Mouse (Mus musculus): Measurements from ENCODE around the gene E2f6. TPM values are rescaled to one million over a fixed set of nuclear protein-coding genes. Genes with fewer than 3 reads are reported as not detected.

E2f6 gene
- polyA plus RNA-seq, 1 experiment: 46.5 TPM

DNA sequence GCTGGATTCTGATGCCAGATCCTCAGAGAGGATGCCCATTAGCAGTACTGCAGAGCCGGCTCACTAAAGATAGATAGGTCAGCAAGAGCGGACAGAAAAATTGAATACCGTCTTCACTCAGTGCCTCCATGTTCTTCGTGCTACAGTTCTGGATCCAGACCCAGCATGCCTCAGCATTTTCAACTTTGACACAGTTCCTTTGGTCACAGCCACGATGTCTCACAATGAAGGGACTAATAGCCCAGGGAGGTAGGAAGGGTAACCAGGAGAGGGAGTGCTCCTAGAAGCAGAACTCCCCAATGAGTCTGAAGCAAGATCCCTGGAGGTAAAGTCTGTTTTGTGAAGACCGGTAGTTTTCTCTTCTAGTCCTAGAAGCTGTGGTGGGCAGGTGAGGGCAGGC, 57.9 kb downstream of the E2f6 start:
- Histone ChIP-seq H3K27ac (ENCODE audit: insufficient read depth, low read length) (0 out of 2 replicates have a peak overlapping the region, but pooled peaks have one; percentile 10), H3K4me1 (ENCODE audit: control insufficient read depth, insufficient read depth, low read length) (peaks cover 37% of the 10 kb centered on the region), H3K4me3 (ENCODE audit: insufficient read depth, low read length) (no peak overlapping the region)
- TF ChIP-seq CTCF (IDR thresholded peaks at IDR 0.05; ENCODE audit: borderline replicate concordance, insufficient read depth, low read length) (no peak), POLR2A (IDR thresholded peaks at IDR 0.05; ENCODE audit: low read depth, low read length) (no peak)

DNA sequence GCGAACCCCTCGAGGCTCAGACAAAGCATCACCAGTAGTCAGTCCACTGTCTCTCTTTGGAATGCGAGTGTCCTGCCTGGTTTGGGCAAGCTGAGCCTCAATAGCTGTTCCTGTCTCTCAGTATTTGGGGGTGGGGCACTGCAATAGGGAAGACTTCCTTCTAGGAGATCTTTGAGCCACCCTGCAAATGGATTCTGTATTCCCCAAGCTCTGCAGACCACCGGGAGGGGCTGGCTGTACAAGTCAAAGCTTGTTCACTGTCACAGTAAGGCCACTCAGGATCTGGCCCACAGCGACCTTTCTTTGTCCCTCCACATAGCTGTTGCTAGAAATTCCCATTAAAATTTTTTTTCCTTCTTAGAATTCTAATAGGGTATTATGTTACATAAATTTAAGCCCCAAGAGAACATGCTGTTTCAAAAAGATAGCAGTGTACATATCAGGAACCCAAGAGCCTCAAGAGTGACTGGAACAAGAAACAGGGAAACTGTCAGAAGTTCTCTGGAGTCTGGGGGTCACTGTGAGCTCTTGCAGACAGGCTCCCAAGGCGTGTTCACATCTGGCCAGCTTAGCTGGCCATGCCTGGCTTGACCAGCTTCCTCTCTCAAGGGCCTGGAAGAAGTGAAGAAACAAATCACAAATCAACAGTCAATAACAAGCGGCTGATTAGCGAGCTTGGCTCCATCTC, 58.5 kb downstream of the E2f6 start:
- Histone ChIP-seq H3K4me3 (ENCODE audit: insufficient read depth, low read length) (no peak overlapping the region), H3K4me1 (ENCODE audit: control insufficient read depth, insufficient read depth, low read length) (peaks cover 42% of the 10 kb centered on the region), H3K27ac (ENCODE audit: insufficient read depth, low read length) (peak overlapping the region; percentile 65; the same call in 1 of the 2 replicates)
- no peak for TF ChIP-seq CTCF (IDR thresholded peaks at IDR 0.05; ENCODE audit: borderline replicate concordance, insufficient read depth, low read length)
- TF ChIP-seq POLR2A (IDR thresholded peaks at IDR 0.05; ENCODE audit: low read depth, low read length): no peak

DNA sequence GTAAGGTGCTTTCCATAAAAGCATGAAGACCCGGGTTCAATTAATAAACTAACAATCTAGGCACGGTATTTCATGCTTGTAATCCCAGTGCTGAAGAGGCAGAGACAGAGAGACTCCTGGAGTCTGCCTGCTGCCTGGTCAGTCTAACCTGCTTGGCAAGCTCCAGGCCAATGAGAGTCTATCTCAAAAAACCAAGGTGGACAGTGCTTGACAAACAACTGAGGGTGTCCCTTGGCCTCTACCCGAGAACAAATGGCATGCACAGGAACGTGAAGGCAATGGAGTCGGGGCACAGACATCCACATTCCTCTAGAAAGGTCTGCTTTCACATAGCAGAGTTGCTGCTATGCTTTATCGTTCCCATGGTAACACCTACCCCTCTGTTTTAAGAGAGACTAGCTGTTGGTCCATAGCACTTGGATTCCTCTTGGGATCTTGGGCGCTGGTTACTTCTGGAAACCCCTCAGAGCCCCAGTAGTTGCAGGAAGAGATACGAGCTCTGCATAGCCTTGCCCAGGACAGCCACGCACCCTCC, 59.2 kb downstream of the E2f6 start:
- Histone ChIP-seq H3K4me1 (ENCODE audit: control insufficient read depth, insufficient read depth, low read length) (peaks cover 45% of the 10 kb centered on the region), H3K4me3 (ENCODE audit: insufficient read depth, low read length) (no peak overlapping the region), H3K27ac (ENCODE audit: insufficient read depth, low read length) (peak overlapping the region; percentile 65)
- TF ChIP-seq CTCF (IDR thresholded peaks at IDR 0.05; ENCODE audit: borderline replicate concordance, insufficient read depth, low read length) (no peak), POLR2A (IDR thresholded peaks at IDR 0.05; ENCODE audit: low read depth, low read length) (no peak)

DNA sequence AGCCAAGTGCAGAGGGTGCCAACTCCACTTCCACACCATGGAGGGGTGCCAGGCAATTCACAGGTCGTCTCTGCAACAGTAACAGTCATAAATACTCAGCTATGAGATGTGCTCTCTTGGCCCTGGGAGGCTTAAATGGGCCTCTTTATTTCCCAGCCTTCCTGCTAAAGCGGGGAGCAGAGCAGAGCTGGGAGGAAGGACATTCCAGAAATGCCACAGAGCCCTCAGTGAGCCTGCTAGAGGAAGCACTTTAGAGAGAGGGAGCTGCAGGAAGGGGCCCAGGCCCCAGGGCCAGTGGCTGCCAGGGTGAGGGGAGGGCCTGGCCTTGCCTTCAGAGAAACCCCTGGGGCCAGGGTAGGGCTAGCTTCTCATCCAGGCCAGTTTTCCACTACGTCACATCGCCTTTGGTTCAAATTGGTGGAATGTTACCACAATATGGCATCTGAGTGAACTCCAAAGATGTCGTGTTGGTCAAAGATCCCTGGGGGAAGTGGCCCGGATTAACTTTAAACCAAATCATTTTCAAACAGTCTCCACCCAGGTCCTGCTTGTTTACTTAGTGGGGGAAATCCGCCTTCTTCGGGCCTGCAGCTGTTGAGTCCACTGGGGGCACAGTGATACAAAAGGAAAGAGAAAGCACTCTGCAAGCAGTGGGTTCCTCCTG, 59.8 kb downstream of the E2f6 start:
- Histone ChIP-seq H3K27ac (ENCODE audit: insufficient read depth, low read length) (peak overlapping the region; percentile 65), H3K4me1 (ENCODE audit: control insufficient read depth, insufficient read depth, low read length) (peaks cover 48% of the 10 kb centered on the region), H3K4me3 (ENCODE audit: insufficient read depth, low read length) (no peak overlapping the region)
- TF ChIP-seq POLR2A (IDR thresholded peaks at IDR 0.05; ENCODE audit: low read depth, low read length): no peak
- no peak for TF ChIP-seq CTCF (IDR thresholded peaks at IDR 0.05; ENCODE audit: borderline replicate concordance, insufficient read depth, low read length)

DNA sequence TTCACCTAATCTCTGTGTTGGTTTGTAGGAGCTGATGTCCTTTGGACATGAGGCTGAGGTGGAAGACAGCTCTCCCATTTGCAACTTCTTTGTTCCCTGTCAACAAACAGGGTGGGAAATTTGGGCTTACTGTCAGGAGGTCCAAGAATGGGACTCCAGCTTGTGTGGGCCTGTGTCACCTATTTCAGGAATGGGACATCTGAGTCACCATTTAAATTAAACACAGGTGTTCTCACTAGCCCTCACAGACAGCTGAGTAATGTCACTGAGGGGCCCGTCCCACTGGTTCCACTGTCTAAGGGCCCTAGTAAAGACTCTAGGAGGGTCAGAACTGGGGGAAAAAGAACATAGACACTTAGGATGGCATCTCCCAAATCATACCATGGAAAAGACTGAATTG, 61.2 kb downstream of the E2f6 start:
- no peak overlapping the region for H3K4me3 ChIP-seq (ENCODE audit: insufficient read depth, low read length)
- H3K4me1 ChIP-seq (ENCODE audit: control insufficient read depth, insufficient read depth, low read length): peaks cover 44% of the 10 kb centered on the region
- TF ChIP-seq CTCF (IDR thresholded peaks at IDR 0.05; ENCODE audit: borderline replicate concordance, insufficient read depth, low read length): no peak
- TF ChIP-seq POLR2A (IDR thresholded peaks at IDR 0.05; ENCODE audit: low read depth, low read length): no peak
- H3K27ac ChIP-seq (ENCODE audit: insufficient read depth, low read length): peak overlapping the region; percentile 36

DNA sequence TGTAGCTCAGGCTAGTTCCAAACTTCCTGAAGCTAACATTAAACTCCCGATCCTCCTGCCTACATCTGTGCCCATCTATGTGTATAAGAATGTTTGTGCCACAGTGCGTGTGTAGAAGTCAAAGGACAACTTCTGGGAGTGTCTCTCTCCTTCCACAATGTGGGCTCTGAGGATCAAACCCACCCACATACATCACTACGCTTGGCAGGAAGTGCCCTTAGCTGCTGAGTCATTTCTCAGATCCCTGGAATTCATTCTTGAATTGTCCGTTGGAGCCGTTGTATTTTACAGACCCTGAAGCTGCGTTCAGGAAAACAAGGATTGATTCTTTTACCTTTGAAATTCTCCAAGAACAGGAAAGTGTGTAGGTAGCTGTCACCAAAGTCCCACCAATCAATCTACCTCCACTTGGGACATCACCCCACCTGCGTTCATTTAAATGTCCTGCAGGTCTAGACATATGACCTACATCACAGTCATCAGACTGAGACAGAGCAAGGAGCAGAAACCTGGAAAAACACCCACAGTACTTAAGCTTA, 62.2 kb downstream of the E2f6 start:
- H3K4me1 ChIP-seq (ENCODE audit: control insufficient read depth, insufficient read depth, low read length): peaks cover 36% of the 10 kb centered on the region
- H3K27ac ChIP-seq (ENCODE audit: insufficient read depth, low read length): peak overlapping the region; percentile 75
- H3K4me3 ChIP-seq (ENCODE audit: insufficient read depth, low read length): no peak overlapping the region
- TF ChIP-seq POLR2A (IDR thresholded peaks at IDR 0.05; ENCODE audit: low read depth, low read length) (no peak), CTCF (IDR thresholded peaks at IDR 0.05; ENCODE audit: borderline replicate concordance, insufficient read depth, low read length) (no peak)

DNA sequence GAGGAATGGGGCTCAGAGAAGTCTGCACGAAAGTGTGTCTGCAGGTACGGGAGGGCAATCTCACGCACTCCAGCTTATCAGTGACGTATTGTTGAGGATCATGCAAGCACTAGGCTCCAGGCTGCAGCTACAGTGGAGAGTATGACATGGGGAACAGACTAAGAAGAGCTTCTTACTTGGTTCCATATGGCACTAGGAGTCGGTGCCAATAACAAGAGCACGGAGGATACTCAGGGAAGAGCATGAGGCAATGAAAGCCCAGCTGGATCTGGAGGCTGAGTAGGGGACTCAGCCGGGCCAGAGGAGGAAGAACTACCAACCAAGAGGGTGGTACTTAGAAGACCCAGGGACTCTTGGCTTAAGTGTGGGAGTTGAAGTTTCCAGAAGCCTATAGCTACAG, 62.8 kb downstream of the E2f6 start:
- no peak for TF ChIP-seq POLR2A (IDR thresholded peaks at IDR 0.05; ENCODE audit: low read depth, low read length)
- Histone ChIP-seq H3K4me1 (ENCODE audit: control insufficient read depth, insufficient read depth, low read length) (peaks cover 36% of the 10 kb centered on the region), H3K4me3 (ENCODE audit: insufficient read depth, low read length) (no peak overlapping the region), H3K27ac (ENCODE audit: insufficient read depth, low read length) (peak overlapping the region; percentile 75)

DNA sequence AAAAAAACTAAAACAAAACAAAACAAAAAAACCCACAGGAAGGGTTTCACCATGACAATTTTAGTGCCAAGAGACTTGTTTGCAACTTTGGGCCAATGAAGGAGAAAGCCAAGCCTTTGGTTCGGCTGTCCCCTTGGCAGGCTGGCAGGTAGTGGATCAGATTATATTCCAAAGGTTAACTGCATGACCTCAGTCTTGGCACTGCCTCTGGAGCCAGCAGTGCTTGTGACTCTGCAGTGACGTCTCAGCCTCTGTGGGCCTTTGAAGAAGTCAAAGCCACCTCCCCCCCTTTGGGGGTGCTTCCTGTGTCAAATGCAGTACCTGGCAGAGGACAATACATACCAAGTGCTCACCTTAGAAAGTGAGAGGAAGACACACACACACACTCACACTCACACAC, 63.3 kb downstream of the E2f6 start:
- TF ChIP-seq CTCF (IDR thresholded peaks at IDR 0.05; ENCODE audit: borderline replicate concordance, insufficient read depth, low read length): no peak
- no peak for TF ChIP-seq POLR2A (IDR thresholded peaks at IDR 0.05; ENCODE audit: low read depth, low read length)
- H3K27ac ChIP-seq (ENCODE audit: insufficient read depth, low read length): 0 out of 2 replicates have a peak overlapping the region, but pooled peaks have one; percentile 38
- H3K4me3 ChIP-seq (ENCODE audit: insufficient read depth, low read length): no peak overlapping the region
- H3K4me1 ChIP-seq (ENCODE audit: control insufficient read depth, insufficient read depth, low read length): peaks cover 36% of the 10 kb centered on the region

DNA sequence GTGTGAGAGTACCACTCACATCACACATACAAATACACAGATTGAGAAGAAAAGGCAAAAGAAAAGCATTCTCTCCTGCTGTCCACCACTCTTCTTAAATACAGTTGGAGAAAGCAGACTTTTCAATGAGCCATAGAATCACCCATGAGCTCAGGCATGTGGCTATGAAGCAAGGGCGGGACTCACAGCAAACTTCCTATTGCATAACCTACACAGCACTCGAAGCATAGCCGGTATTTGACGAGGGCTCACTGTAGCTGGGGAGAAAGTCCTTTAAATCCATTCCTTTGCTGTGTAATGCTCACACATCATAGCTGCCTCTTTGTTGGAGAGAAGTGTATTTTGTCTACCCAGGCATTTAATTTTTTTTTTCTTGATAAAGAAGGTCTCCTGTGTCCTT, 64.5 kb downstream of the E2f6 start:
- peaks cover 30% of the 10 kb centered on the region for H3K4me1 ChIP-seq (ENCODE audit: control insufficient read depth, insufficient read depth, low read length)
- TF ChIP-seq POLR2A (IDR thresholded peaks at IDR 0.05; ENCODE audit: low read depth, low read length) (no peak), CTCF (IDR thresholded peaks at IDR 0.05; ENCODE audit: borderline replicate concordance, insufficient read depth, low read length) (no peak)
- peak overlapping the region; percentile 38 for H3K27ac ChIP-seq (ENCODE audit: insufficient read depth, low read length)
- H3K4me3 ChIP-seq (ENCODE audit: insufficient read depth, low read length): no peak overlapping the region

DNA sequence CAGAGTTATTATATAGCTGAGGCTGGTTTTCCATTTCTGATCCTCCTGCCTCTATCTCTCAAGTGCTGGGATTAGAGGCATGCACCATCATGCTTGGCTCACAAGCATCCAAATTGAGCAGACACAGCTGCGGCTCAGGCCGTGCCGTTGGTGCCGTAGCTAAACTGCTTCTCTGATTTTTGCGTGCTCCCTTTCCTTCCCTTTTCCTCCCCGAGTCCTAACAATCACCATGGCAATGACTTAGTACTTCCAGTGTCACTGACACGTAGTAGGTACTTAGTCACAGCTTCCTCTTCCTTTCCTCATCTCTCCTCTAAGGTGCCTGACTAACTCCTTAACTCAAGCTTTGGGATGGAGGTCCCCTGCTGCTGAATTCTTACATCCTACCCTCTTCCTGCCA, 64.9 kb downstream of the E2f6 start:
- TF ChIP-seq CTCF (IDR thresholded peaks at IDR 0.05; ENCODE audit: borderline replicate concordance, insufficient read depth, low read length): no peak
- no peak for TF ChIP-seq POLR2A (IDR thresholded peaks at IDR 0.05; ENCODE audit: low read depth, low read length)
- Histone ChIP-seq H3K4me1 (ENCODE audit: control insufficient read depth, insufficient read depth, low read length) (peaks cover 28% of the 10 kb centered on the region), H3K4me3 (ENCODE audit: insufficient read depth, low read length) (no peak overlapping the region), H3K27ac (ENCODE audit: insufficient read depth, low read length) (peak overlapping the region; percentile 23; the same call in 1 of the 2 replicates)

All from embryonic fibroblast, embryonic 13.5 days (primary cell).